Mouse (Mus musculus): ENCODE measurements around the gene D430041D05Rik.

GRCm38 (mm10) chr2:104144004-104144403 is 266.8 kb downstream of the D430041D05Rik start:
- TF ChIP-seq CTCF (IDR thresholded peaks at IDR 0.05; ENCODE audit: extremely low read depth, insufficient read depth, low read length) (no peak), POLR2A (IDR thresholded peaks at IDR 0.05; ENCODE audit: extremely low read depth, insufficient read depth, low read length) (no peak)
